Mouse (Mus musculus) lung, postnatal 0 days (tissue): ENCODE results near the gene Cant1. TPM values are rescaled to one million over a fixed set of nuclear protein-coding genes. Genes with fewer than 3 reads are reported as not detected.
A peak's percentile ranks its signal among the peaks of the same experiment; 100 is the strongest.

Experiments
- ATAC-seq: fragments of 200-750 bp; cut with Nextera tagmentation; 2 replicates; pipeline ENCODE4 v1.8.0; 2017; ENCODE audit warnings: moderate library complexity
- DNase-seq: peaks from one replicate; pipeline ENCODE4 v3.0.0-alpha.2; 2016; ENCODE audit warnings: low spot score
- H3K27ac ChIP-seq: fragments of 300-500 bp; sonication (generic); 2 replicates; pipeline ENCODE4 v1.5.1; 2014; ENCODE audit warnings: antibody characterized with exemption, mild to moderate bottlenecking, low read length, mixed read lengths
- H3K27me3 ChIP-seq: fragments of 300-500 bp; sonication (generic); replicated peaks from 2 replicates; pipeline ENCODE4 v1.6.1; 2014; ENCODE audit warnings: low read length, mixed read lengths; ENCODE audit not compliant: insufficient read depth
- H3K36me3 ChIP-seq: fragments of 300-500 bp; sonication (generic); 2 replicates; pipeline ENCODE4 v1.6.1; 2014; ENCODE audit warnings: low read length, mixed read lengths; ENCODE audit not compliant: insufficient read depth
- H3K4me1 ChIP-seq: fragments of 300-500 bp; sonication (generic); 2 replicates; pipeline ENCODE4 v1.6.1; 2014; ENCODE audit warnings: antibody characterized with exemption, low read depth, low read length, mixed read lengths; ENCODE audit not compliant: insufficient read depth
- H3K4me2 ChIP-seq: fragments of 300-500 bp; sonication (generic); replicated peaks from 2 replicates; pipeline ENCODE4 v1.6.1; 2014; ENCODE audit warnings: low read depth, mild to moderate bottlenecking, low read length, moderate library complexity, mixed read lengths
- H3K4me3 ChIP-seq: fragments of 300-500 bp; sonication (generic); 2 replicates; pipeline ENCODE4 v1.5.1; 2014; ENCODE audit warnings: low read depth, low read length
- H3K9ac ChIP-seq: fragments of 300-500 bp; sonication (generic); replicated peaks from 2 replicates; pipeline ENCODE4 v1.6.1; 2014; ENCODE audit warnings: low read depth, mild to moderate bottlenecking
- H3K9me3 ChIP-seq: fragments of 300-500 bp; sonication (generic); 2 replicates; pipeline ENCODE4 v1.6.1; 2016; ENCODE audit warnings: low read length, mixed read lengths
- CTCF ChIP-seq: IDR thresholded peaks from 2 replicates; pipeline ENCODE4 v1.5.1; 2016; ENCODE audit warnings: antibody characterized with exemption, mild to moderate bottlenecking
- EP300 ChIP-seq: IDR thresholded peaks from 2 replicates; pipeline ENCODE4 v1.6.1; 2016; ENCODE audit warnings: antibody characterized with exemption, mild to moderate bottlenecking, control low read depth
- WGBS: fragments of 180-500 bp; shearing (Covaris S2); extraction: QIAGEN DNeasy Blood & Tissue Kit; methylation state at CpG from one replicate; pipeline ENCODE4 v1.1.7; 2014; 5-methylcytosine and 5-hydroxymethylcytosine counted together
- polyA plus RNA-seq: library from polyadenylated mRNA; unstranded; fragments of >200 nt; fragmentation: Nextera tagmentation; extraction: Ambion mirVana; gene quantifications from 2 replicates; pipeline ENCODE4 v1.2.1, GENCODE M21; 2015

Cant1 gene
- polyA plus RNA-seq, 1 experiment from 2014 or later, result 21.3 TPM

- TF ChIP-seq EP300 (no peak), CTCF (no peak)
- no peaks in the 10 kb centered on the region for H3K9me3 ChIP-seq
- no peak overlapping the region for H3K9ac ChIP-seq
- H3K4me3 ChIP-seq, result no peak overlapping the region
- peaks cover 28% of the 10 kb centered on the region; the same call in 1 of the 2 replicates for H3K4me1 ChIP-seq
- no peak overlapping the region for H3K4me2 ChIP-seq
- no peaks in the 10 kb centered on the region for H3K27me3 ChIP-seq
- H3K36me3 ChIP-seq, result no peaks in the 10 kb centered on the region
- no peak overlapping the region for H3K27ac ChIP-seq
- ATAC-seq, result no peak
- no peak for DNase-seq
- 43% methylated on average over 3 of the region's 3 CpGs for WGBS
Observed at GRCm38 (mm10) chr11:118427266-118427779, 8.4 kb upstream of the Cant1 start.

GRCm38 (mm10) chr11:118426765-118427164, 7.9 kb upstream of the Cant1 start:
- ATAC-seq (no peak), DNase-seq (no peak)
- no peaks in the 10 kb centered on the region for H3K9me3 ChIP-seq
- H3K4me2 ChIP-seq, result no peak overlapping the region
- H3K27ac ChIP-seq, result no peak overlapping the region
- no peak overlapping the region for H3K9ac ChIP-seq
- H3K27me3 ChIP-seq, result no peaks in the 10 kb centered on the region
- H3K4me1 ChIP-seq, result peaks cover 27% of the 10 kb centered on the region; the same call in 1 of the 2 replicates
- TF ChIP-seq CTCF, result no peak
- no peak for TF ChIP-seq EP300
- H3K4me3 ChIP-seq, result no peak overlapping the region
- WGBS, result 59% methylated on average over 5 of the region's 5 CpGs
- no peaks in the 10 kb centered on the region for H3K36me3 ChIP-seq

GRCm38 (mm10) chr11:118424621-118425335, 5.9 kb upstream of the Cant1 start:
- WGBS, result 47% methylated on average over 13 of the region's 13 CpGs
- peaks cover 17% of the 10 kb centered on the region; the same call in 1 of the 2 replicates for H3K4me1 ChIP-seq
- ATAC-seq, result peak; percentile 11; the same call in 1 of the 2 replicates
- H3K27me3 ChIP-seq, result no peaks in the 10 kb centered on the region
- H3K4me2 ChIP-seq, result no peak overlapping the region
- no peaks in the 10 kb centered on the region for H3K9me3 ChIP-seq
- TF ChIP-seq CTCF (peak; percentile 47), EP300 (no peak)
- H3K4me3 ChIP-seq, result no peak overlapping the region
- H3K36me3 ChIP-seq, result no peaks in the 10 kb centered on the region
- H3K9ac ChIP-seq, result no peak overlapping the region
- H3K27ac ChIP-seq, result no peak overlapping the region
- DNase-seq, result peak; percentile 43

GRCm38 (mm10) chr11:118423266-118423971, 4.5 kb upstream of the Cant1 start:
- 1% methylated on average over 18 of the region's 18 CpGs for WGBS
- TF ChIP-seq EP300 (no peak), CTCF (peak; percentile 93)
- H3K4me3 ChIP-seq, result no peak overlapping the region
- H3K27me3 ChIP-seq, result no peaks in the 10 kb centered on the region
- peak overlapping the region; percentile 44 for H3K4me2 ChIP-seq
- peaks cover 11% of the 10 kb centered on the region for H3K4me1 ChIP-seq
- ATAC-seq (peak; percentile 13; the same call in 1 of the 2 replicates), DNase-seq (peak; percentile 91)
- H3K27ac ChIP-seq, result peak overlapping the region; percentile 3; the same call in 1 of the 2 replicates
- no peaks in the 10 kb centered on the region for H3K9me3 ChIP-seq
- no peak overlapping the region for H3K9ac ChIP-seq
- no peaks in the 10 kb centered on the region for H3K36me3 ChIP-seq

- ATAC-seq (no peak), DNase-seq (no peak)
- TF ChIP-seq CTCF, result no peak
- no peak for TF ChIP-seq EP300
- 59% methylated on average over 7 of the region's 7 CpGs for WGBS
- Histone ChIP-seq H3K4me1 (peaks cover 23% of the 10 kb centered on the region), H3K36me3 (no peaks in the 10 kb centered on the region), H3K9me3 (no peaks in the 10 kb centered on the region), H3K27me3 (no peaks in the 10 kb centered on the region), H3K4me3 (no peak overlapping the region), H3K4me2 (no peak overlapping the region), H3K27ac (no peak overlapping the region), H3K9ac (no peak overlapping the region)
Observed at GRCm38 (mm10) chr11:118420261-118420660, 1.4 kb upstream of the Cant1 start.

GRCm38 (mm10) chr11:118418442-118418833, 448 bp downstream of the Cant1 start:
- DNase-seq, result no peak
- Histone ChIP-seq H3K4me3 (peak overlapping the region; percentile 87), H3K27me3 (no peaks in the 10 kb centered on the region), H3K36me3 (no peaks in the 10 kb centered on the region; the same call in 1 of the 2 replicates), H3K9ac (peak overlapping the region; percentile 91), H3K27ac (peak overlapping the region; percentile 93), H3K4me1 (peaks cover 16% of the 10 kb centered on the region), H3K4me2 (peak overlapping the region; percentile 77), H3K9me3 (no peaks in the 10 kb centered on the region)
- TF ChIP-seq CTCF (no peak), EP300 (no peak)
- 2% methylated on average over 10 of the region's 12 CpGs for WGBS
- no peak; the same call in 1 of the 2 replicates for ATAC-seq
